Mouse (Mus musculus): ENCODE data around the gene Slc50a1.

The Slc50a1 gene

GRCm38 (mm10) chr3:89295685-89296230, 25.4 kb upstream of the Slc50a1 start:
- DNase-seq (ENCODE audit: extremely low read depth, low read depth): no peak

GRCm38 (mm10) chr3:89294195-89294594, 23.8 kb upstream of the Slc50a1 start:
- DNase-seq (ENCODE audit: extremely low read depth, low read depth): no peak

- DNase-seq (ENCODE audit: extremely low read depth, low read depth): no peak
These were observed 23.0 kb upstream of the Slc50a1 start for GRCm38 (mm10) chr3:89293247-89293918.

GRCm38 (mm10) chr3:89292303-89292702, 21.9 kb upstream of the Slc50a1 start:
- DNase-seq (ENCODE audit: extremely low read depth, low read depth): no peak

GRCm38 (mm10) chr3:89291874-89292273, 21.5 kb upstream of the Slc50a1 start:
- DNase-seq (ENCODE audit: extremely low read depth, low read depth): no peak

GRCm38 (mm10) chr3:89288503-89288928, 18.1 kb upstream of the Slc50a1 start:
- no peak for DNase-seq (ENCODE audit: extremely low read depth, low read depth)

GRCm38 (mm10) chr3:89287286-89287685, 16.9 kb upstream of the Slc50a1 start:
- no peak for DNase-seq (ENCODE audit: extremely low read depth, low read depth)

GRCm38 (mm10) chr3:89285526-89285925, 15.2 kb upstream of the Slc50a1 start:
- DNase-seq (ENCODE audit: extremely low read depth, low read depth): no peak

GRCm38 (mm10) chr3:89284261-89284660, 13.9 kb upstream of the Slc50a1 start:
- no peak for DNase-seq (ENCODE audit: extremely low read depth, low read depth)

GRCm38 (mm10) chr3:89282291-89282643, 11.9 kb upstream of the Slc50a1 start:
- no peak for DNase-seq (ENCODE audit: extremely low read depth, low read depth)

- DNase-seq (ENCODE audit: extremely low read depth, low read depth): peak; percentile 81
These were observed 11.4 kb upstream of the Slc50a1 start for GRCm38 (mm10) chr3:89281579-89282290.

GRCm38 (mm10) chr3:89280606-89281511, 10.5 kb upstream of the Slc50a1 start, which contains the start of gene Efna1:
Efna1 (minus strand) TSS chr3:89281142.
- DNase-seq (ENCODE audit: extremely low read depth, low read depth): no peak

- no peak for DNase-seq (ENCODE audit: extremely low read depth, low read depth)
These were observed 9.8 kb upstream of the Slc50a1 start for GRCm38 (mm10) chr3:89280050-89280605.

GRCm38 (mm10) chr3:89279153-89279890, 9.0 kb upstream of the Slc50a1 start:
- DNase-seq (ENCODE audit: extremely low read depth, low read depth): no peak

GRCm38 (mm10) chr3:89278643-89279042, 8.3 kb upstream of the Slc50a1 start:
- DNase-seq (ENCODE audit: extremely low read depth, low read depth): no peak

GRCm38 (mm10) chr3:89278107-89278506, 7.7 kb upstream of the Slc50a1 start:
- DNase-seq (ENCODE audit: extremely low read depth, low read depth): no peak

GRCm38 (mm10) chr3:89277281-89278021, 7.1 kb upstream of the Slc50a1 start:
- no peak for DNase-seq (ENCODE audit: extremely low read depth, low read depth)

GRCm38 (mm10) chr3:89276061-89276460, 5.7 kb upstream of the Slc50a1 start:
- DNase-seq (ENCODE audit: extremely low read depth, low read depth): no peak

- no peak for DNase-seq (ENCODE audit: extremely low read depth, low read depth)
These were observed 1.4 kb upstream of the Slc50a1 start for GRCm38 (mm10) chr3:89271760-89272159.

- DNase-seq (ENCODE audit: extremely low read depth, low read depth): no peak
These were observed 521 bp upstream of the Slc50a1 start for GRCm38 (mm10) chr3:89270891-89271290.

All from MEL-GATA-1-ER (cell line).